Mouse (Mus musculus) neural tube, embryonic 10.5 days (tissue): ENCODE results near the gene Hist1h4m.
A peak's percentile ranks its signal among the peaks of the same experiment; 100 is the strongest.
"Not testable (repeated sequence)": the region's sequence is repeated elsewhere in the genome, so short reads cannot be mapped to it uniquely, and the experiment has no call there.

ENCODE experiments used
- DNase-seq: peaks from one replicate; pipeline ENCODE4 v3.0.0-alpha.2; 2017; ENCODE audit warnings: low spot score; ENCODE audit errors: extremely low spot score

Gene Hist1h4m

GRCm38 (mm10) chr13:21810073-21810472 is 1.5 kb upstream of the Hist1h4m start, which contains the start of the genes Hist1h2bq and Hist1h2ao:
TSS of gene Hist1h2bq (minus strand) at chr13:21810197.
TSS of gene Hist1h2ao (plus strand) at chr13:21810465.
- DNase-seq: not testable (repeated sequence)

- DNase-seq: not testable (repeated sequence)
Measured at GRCm38 (mm10) chr13:21811074-21811473, 472 bp upstream of the Hist1h4m start.

- DNase-seq: not testable (repeated sequence)
Measured at GRCm38 (mm10) chr13:21812092-21812491, 546 bp downstream of the Hist1h4m start.

GRCm38 (mm10) chr13:21820082-21820890 is 8.7 kb downstream of the Hist1h4m start:
- not testable (repeated sequence) for DNase-seq

- peak; percentile 4 for DNase-seq
Measured at GRCm38 (mm10) chr13:21828511-21828910, 17.0 kb downstream of the Hist1h4m start.

GRCm38 (mm10) chr13:21830344-21830743 is 18.8 kb downstream of the Hist1h4m start:
- DNase-seq: peak; percentile 15

GRCm38 (mm10) chr13:21831418-21832394 is 20.2 kb downstream of the Hist1h4m start, which contains the start of gene Hist1h4n:
TSS of gene Hist1h4n (minus strand) at chr13:21832196.
- DNase-seq: not testable (repeated sequence)

GRCm38 (mm10) chr13:21833461-21833860 is 21.9 kb downstream of the Hist1h4m start, which contains the start of the genes Hist1h2ap and Hist1h2br:
TSS of gene Hist1h2ap (minus strand) at chr13:21833507.
TSS of gene Hist1h2br (plus strand) at chr13:21833743.
- not testable (repeated sequence) for DNase-seq

- DNase-seq: not testable (repeated sequence)
Measured at GRCm38 (mm10) chr13:21840508-21840907, 29.0 kb downstream of the Hist1h4m start.

GRCm38 (mm10) chr13:21846356-21846755 is 34.8 kb downstream of the Hist1h4m start:
- not testable (repeated sequence) for DNase-seq

- peak; percentile 29 for DNase-seq
Measured at GRCm38 (mm10) chr13:21847883-21848282, 36.3 kb downstream of the Hist1h4m start.

- not testable (repeated sequence) for DNase-seq
Measured at GRCm38 (mm10) chr13:21850696-21851095, 39.1 kb downstream of the Hist1h4m start.

GRCm38 (mm10) chr13:21852215-21852945 is 40.8 kb downstream of the Hist1h4m start:
- DNase-seq: no peak

GRCm38 (mm10) chr13:21855146-21855545 is 43.6 kb downstream of the Hist1h4m start:
- DNase-seq: peak; percentile 92

- DNase-seq: peak; percentile 54
Measured at GRCm38 (mm10) chr13:21855698-21856162, 44.2 kb downstream of the Hist1h4m start.

- DNase-seq: peak; percentile 26
Measured at GRCm38 (mm10) chr13:21861608-21862007, 50.1 kb downstream of the Hist1h4m start.
